8 mouse cellular contexts compared by ENCODE assay signal in the genomic region with DNA sequence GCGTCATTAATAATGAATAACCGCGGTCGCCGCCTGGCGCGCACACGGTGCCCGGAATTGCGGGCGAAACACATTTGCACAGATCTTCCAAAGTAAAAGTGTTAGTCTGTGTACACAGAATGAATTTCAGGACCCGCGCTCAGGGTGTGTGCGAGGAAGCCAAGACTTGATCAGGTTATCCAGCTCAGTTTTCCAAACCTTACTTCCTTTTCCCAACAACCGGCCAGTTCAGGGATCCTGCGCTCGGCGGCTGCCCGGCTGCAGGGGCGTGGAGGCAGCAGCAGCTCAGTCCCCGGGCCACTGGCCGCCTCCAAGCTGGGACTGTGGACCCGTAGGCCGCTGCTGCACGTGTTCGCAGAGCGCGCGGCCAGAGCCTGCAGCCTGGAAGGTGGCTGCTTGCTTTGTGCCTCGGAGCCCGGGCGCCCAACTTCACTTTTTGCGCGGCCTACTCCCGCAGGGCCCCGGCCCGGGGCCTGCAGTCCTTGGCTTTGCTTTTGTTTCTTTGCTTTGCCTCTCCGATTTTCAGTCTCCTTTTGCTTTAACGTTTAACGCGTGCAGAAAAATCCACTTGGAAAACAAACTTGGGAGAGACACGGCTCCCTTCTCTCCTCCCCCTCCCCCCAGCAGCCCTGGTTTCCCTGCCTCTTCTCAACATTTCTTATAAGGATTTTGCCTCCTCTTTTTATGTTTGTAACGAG. TPM values are rescaled to one million over a fixed set of nuclear protein-coding genes. Genes with fewer than 3 reads are reported as not detected.
A peak's percentile ranks its signal among the peaks of the same experiment; 100 is the strongest.
DNase-seq lines count a peak whose midpoint lies in the region; ATAC-seq and TF ChIP-seq lines count a peak whose summit lies in the region.

No protein-coding gene starts in this region.

- no peaks in the 10 kb centered on the region for H3K27me3 ChIP-seq in limb, embryonic 15.5 days

- no peaks in the 10 kb centered on the region for H3K9me3 ChIP-seq in limb, embryonic 15.5 days

- peaks cover 15% of the 10 kb centered on the region for H3K36me3 ChIP-seq in limb, embryonic 15.5 days

- peak overlapping the region; percentile 97 for H3K27ac ChIP-seq in limb, embryonic 15.5 days
- H3K27ac ChIP-seq in olfactory bulb, adult 2 months (ENCODE audit: insufficient read depth, low read depth, low read length), result peak overlapping the region; percentile 99

- H3K4me2 ChIP-seq in limb, embryonic 15.5 days, result peak overlapping the region; percentile 94

- no peak for TF ChIP-seq CTCF in olfactory bulb, adult 2 months (IDR thresholded peaks at IDR 0.05; ENCODE audit: insufficient read depth, low read depth, low read length)

- peak overlapping the region; percentile 79 for H3K9ac ChIP-seq in limb, embryonic 15.5 days

- peak; percentile 66 to 74 for DNase-seq in cerebellum, postnatal 10 days
- DNase-seq in B cell, adult 2 months, result peak; percentile 55 to 59
- DNase-seq in embryo, embryonic 9.5 days (ENCODE audit: extremely low spot score), result peak; percentile 81
- peak; percentile 59 to 63 for DNase-seq in heart, postnatal 10 days
- no peak for DNase-seq in layer of hippocampus, postnatal 36 days

- WGBS in limb, embryonic 15.5 days, result under 1% methylated on average over 43 of the region's 43 CpGs
- WGBS in olfactory bulb, adult 2 months, result under 1% methylated on average over 43 of the region's 43 CpGs

- H3K4me1 ChIP-seq in limb, embryonic 15.5 days, result peaks cover 29% of the 10 kb centered on the region
- H3K4me1 ChIP-seq in olfactory bulb, adult 2 months (ENCODE audit: control insufficient read depth, insufficient read depth, low read length), result 0 out of 2 replicates have a peak, but pooled peaks cover 7% of the 10 kb centered on the region

- TF ChIP-seq POLR2A in olfactory bulb, adult 2 months (IDR thresholded peaks at IDR 0.05; ENCODE audit: insufficient read depth, low read depth, low read length), result no peak; the same call in 1 of the 2 replicates

- no peak for ATAC-seq in cerebellum, adult (ENCODE audit: insufficient number of reproducible peaks, low FRiP score, low TSS enrichment)
- ATAC-seq in limb, embryonic 15.5 days (ENCODE audit: insufficient number of reproducible peaks, low FRiP score, low TSS enrichment, low read depth), result peak; percentile 5; the same call in 1 of the 2 replicates

- intact Hi-C loops in heart, postnatal 10 days (cut with DNase I), result loop anchor here (1.0 to 10.0 kb wide), 2 partner anchors 323 to 1219 kb away; no protein-coding TSS in a partner anchor

- peak overlapping the region; percentile 62 for H3K4me3 ChIP-seq in limb, embryonic 15.5 days
- H3K4me3 ChIP-seq in olfactory bulb, adult 2 months (ENCODE audit: insufficient read depth, low read depth, low read length), result peak overlapping the region; percentile 64

RNA-seq across cellular contexts. Expression of gene Bcl11a, which starts 4.0 kb away (rescaled TPM):
- total RNA-seq in heart, postnatal 10 days (2021), result 1 to 10 TPM; 4.4 to 7.4 TPM
- polyA plus RNA-seq in limb, embryonic 15.5 days (2015; fragmentation: Nextera tagmentation; extraction: Ambion mirVana), result 52.1 and 60.9 TPM in 2 replicates
- polyA plus RNA-seq in olfactory bulb, adult 2 months (2012; ENCODE audit: insufficient read depth, insufficient read length, low replicate concordance, missing spikeins), result 89.4 TPM in 1 of 2 replicates, not detected in the other
- 100 to 1,000 TPM; 112 to 113 TPM for total RNA-seq in layer of hippocampus, postnatal 36 days (2021)

RNA-seq across cellular contexts. Expression of gene A830031A19Rik, which starts 7.0 kb away (rescaled TPM):
- total RNA-seq in heart, postnatal 10 days (2021), result not detected
- 0.20 TPM in 1 of 2 replicates, not detected in the other for polyA plus RNA-seq in limb, embryonic 15.5 days (2015; fragmentation: Nextera tagmentation; extraction: Ambion mirVana)
- polyA plus RNA-seq in olfactory bulb, adult 2 months (2012; ENCODE audit: insufficient read depth, insufficient read length, low replicate concordance, missing spikeins), result not detected in 2 replicates
- 1 to 10 TPM; 1.4 to 1.6 TPM for total RNA-seq in layer of hippocampus, postnatal 36 days (2021)

Comparison
In these comparisons a context has a peak if more than half of its experiments do, and no peak if none do; other contexts are left out.
1. DNase-seq: peak in cerebellum, postnatal 10 days (2 of 2), B cell, adult 2 months (2 of 2), embryo, embryonic 9.5 days (single experiment) and heart, postnatal 10 days (2 of 2); none in layer of hippocampus, postnatal 36 days (0 of 2).
2. RNA of gene Bcl11a, which starts 4.0 kb away (total RNA-seq): 112 to 113 TPM in layer of hippocampus, postnatal 36 days; 4.4 to 7.4 TPM in heart, postnatal 10 days; every median in the first group is over 10 times any median in the second.